Mouse (Mus musculus) heart, embryonic 10.5 days (tissue): ENCODE data around the gene Calhm1. TPM values are rescaled to one million over a fixed set of nuclear protein-coding genes. Genes with fewer than 3 reads are reported as not detected.

ENCODE experiments used
- DNase-seq: peaks from one replicate; pipeline ENCODE4 v3.0.0-alpha.2; 2017; ENCODE audit warnings: low spot score
- H3K27ac ChIP-seq: fragments of 300-500 bp; sonication (generic); 2 replicates; pipeline ENCODE4 v1.5.1; 2016; ENCODE audit warnings: mild to moderate bottlenecking
- H3K27me3 ChIP-seq: fragments of 300-500 bp; sonication (generic); 2 replicates; pipeline ENCODE4 v1.6.1; 2016; ENCODE audit warnings: mild to moderate bottlenecking; ENCODE audit not compliant: poor library complexity, insufficient read depth, severe bottlenecking
- H3K36me3 ChIP-seq: fragments of 300-500 bp; sonication (generic); 2 replicates; pipeline ENCODE4 v1.6.1; 2016; ENCODE audit warnings: mild to moderate bottlenecking, moderate library complexity
- H3K4me1 ChIP-seq: fragments of 300-500 bp; sonication (generic); 2 replicates; pipeline ENCODE4 v1.6.1; 2016; ENCODE audit warnings: mild to moderate bottlenecking
- H3K4me3 ChIP-seq: fragments of 300-500 bp; sonication (generic); 2 replicates; pipeline ENCODE4 v1.5.1; 2016; ENCODE audit warnings: mild to moderate bottlenecking, moderate library complexity
- H3K9me3 ChIP-seq: fragments of 300-500 bp; sonication (generic); 2 replicates; pipeline ENCODE4 v1.6.1; 2016; ENCODE audit warnings: mild to moderate bottlenecking, moderate library complexity
- WGBS: fragments of 180-500 bp; shearing (Covaris S2); methylation state at CpG from one replicate; pipeline ENCODE4 v1.1.7; 2016; 5-methylcytosine and 5-hydroxymethylcytosine counted together
- polyA plus RNA-seq: library from polyadenylated mRNA; unstranded; fragments of >200 nt; fragmentation: Nextera tagmentation; extraction: Ambion mirVana; gene quantifications from 2 replicates; pipeline ENCODE4 v1.2.1, GENCODE M21; 2016

Calhm1 gene
- polyA plus RNA-seq, 1 experiment from 2014 or later = not detected

GRCm38 (mm10) chr19:47174515-47174914 lies 30.5 kb upstream of the Calhm1 start:
- no peak for DNase-seq
- 58% methylated on average over 3 of the region's 3 CpGs for WGBS
- H3K9me3 ChIP-seq = no peaks in the 10 kb centered on the region
- peaks cover 47% of the 10 kb centered on the region for H3K27me3 ChIP-seq
- no peak overlapping the region for H3K27ac ChIP-seq
- no peak overlapping the region for H3K4me3 ChIP-seq
- H3K4me1 ChIP-seq = peaks cover 17% of the 10 kb centered on the region
- no peaks in the 10 kb centered on the region for H3K36me3 ChIP-seq

GRCm38 (mm10) chr19:47168793-47169412 lies 24.8 kb upstream of the Calhm1 start:
- Histone ChIP-seq H3K4me3 (peak overlapping the region; percentile 46), H3K27ac (no peak overlapping the region), H3K36me3 (no peaks in the 10 kb centered on the region), H3K27me3 (peaks cover 10% of the 10 kb centered on the region; the same call in 1 of the 2 replicates), H3K4me1 (peaks cover 15% of the 10 kb centered on the region), H3K9me3 (no peaks in the 10 kb centered on the region)
- DNase-seq = peak; percentile 88
- 25% methylated on average over 11 of the region's 11 CpGs for WGBS

GRCm38 (mm10) chr19:47168223-47168622 lies 24.2 kb upstream of the Calhm1 start:
- no peak overlapping the region for H3K27ac ChIP-seq
- peak overlapping the region; percentile 46 for H3K4me3 ChIP-seq
- H3K36me3 ChIP-seq = no peaks in the 10 kb centered on the region
- H3K9me3 ChIP-seq = no peaks in the 10 kb centered on the region
- H3K27me3 ChIP-seq = peaks cover 6% of the 10 kb centered on the region; the same call in 1 of the 2 replicates
- peaks cover 15% of the 10 kb centered on the region for H3K4me1 ChIP-seq
- 4% methylated on average over 13 of the region's 13 CpGs for WGBS
- DNase-seq = no peak

GRCm38 (mm10) chr19:47167617-47168214 lies 23.7 kb upstream of the Calhm1 start:
- Histone ChIP-seq H3K27ac (no peak overlapping the region), H3K9me3 (no peaks in the 10 kb centered on the region), H3K4me3 (peak overlapping the region; percentile 46; the same call in 1 of the 2 replicates), H3K27me3 (peaks cover under 1% of the 10 kb centered on the region; the same call in 1 of the 2 replicates), H3K36me3 (no peaks in the 10 kb centered on the region), H3K4me1 (peaks cover 15% of the 10 kb centered on the region)
- 45% methylated on average over 7 of the region's 7 CpGs for WGBS
- no peak for DNase-seq

- Histone ChIP-seq H3K27ac (no peak overlapping the region), H3K27me3 (no peaks in the 10 kb centered on the region), H3K4me1 (peaks cover 15% of the 10 kb centered on the region), H3K9me3 (no peaks in the 10 kb centered on the region), H3K4me3 (no peak overlapping the region), H3K36me3 (no peaks in the 10 kb centered on the region)
- no peak for DNase-seq
- WGBS = 31% methylated on average over 3 of the region's 3 CpGs
Observed at GRCm38 (mm10) chr19:47166758-47167157, 22.7 kb upstream of the Calhm1 start.

- peaks cover 9% of the 10 kb centered on the region for H3K4me1 ChIP-seq
- DNase-seq = no peak
- H3K4me3 ChIP-seq = no peak overlapping the region
- H3K27ac ChIP-seq = no peak overlapping the region
- no peaks in the 10 kb centered on the region for H3K36me3 ChIP-seq
- H3K27me3 ChIP-seq = no peaks in the 10 kb centered on the region
- 84% methylated on average over 6 of the region's 6 CpGs for WGBS
- no peaks in the 10 kb centered on the region for H3K9me3 ChIP-seq
Observed at GRCm38 (mm10) chr19:47163176-47163744, 19.2 kb upstream of the Calhm1 start.

GRCm38 (mm10) chr19:47161669-47162068 lies 17.6 kb upstream of the Calhm1 start:
- 54% methylated on average over 4 of the region's 4 CpGs for WGBS

GRCm38 (mm10) chr19:47157664-47158063 lies 13.6 kb upstream of the Calhm1 start, which contains the start of gene Calhm3:
Calhm3 (minus strand) TSS chr19:47157764.
- whole genome bisulfite sequencing = 72% methylated on average over 11 of the region's 11 CpGs
- no peak for DNase-seq
- H3K27me3 ChIP-seq = peaks cover 10% of the 10 kb centered on the region
- H3K27ac ChIP-seq = no peak within 1 kb of the TSS
- H3K9me3 ChIP-seq = no peaks in the 10 kb centered on the region
- H3K36me3 ChIP-seq = no peaks in the 10 kb centered on the region
- no peak within 1 kb of the TSS for H3K4me3 ChIP-seq
- no peaks in the 10 kb centered on the region for H3K4me1 ChIP-seq

More at GRCm38 (mm10) chr19:47161669-47162068, 17.6 kb upstream of the Calhm1 start:
- H3K4me1 ChIP-seq = peaks cover under 1% of the 10 kb centered on the region; the same call in 1 of the 2 replicates
- no peaks in the 10 kb centered on the region for H3K27me3 ChIP-seq
- no peaks in the 10 kb centered on the region for H3K36me3 ChIP-seq
- no peaks in the 10 kb centered on the region for H3K9me3 ChIP-seq
- no peak overlapping the region for H3K27ac ChIP-seq
- no peak for DNase-seq
- no peak overlapping the region for H3K4me3 ChIP-seq

GRCm38 (mm10) chr19:47153767-47154166 lies 9.7 kb upstream of the Calhm1 start:
- H3K27ac ChIP-seq = no peak overlapping the region
- H3K4me1 ChIP-seq = 0 out of 2 replicates have a peak, but pooled peaks cover 7% of the 10 kb centered on the region
- no peak overlapping the region for H3K4me3 ChIP-seq
- H3K27me3 ChIP-seq = peaks cover 32% of the 10 kb centered on the region
- no peaks in the 10 kb centered on the region for H3K36me3 ChIP-seq
- 84% methylated on average over 7 of the region's 7 CpGs for WGBS
- no peaks in the 10 kb centered on the region for H3K9me3 ChIP-seq
- no peak for DNase-seq

- no peak overlapping the region for H3K27ac ChIP-seq
- H3K9me3 ChIP-seq = no peaks in the 10 kb centered on the region
- 0 out of 2 replicates have a peak, but pooled peaks cover 9% of the 10 kb centered on the region for H3K4me1 ChIP-seq
- DNase-seq = no peak
- H3K27me3 ChIP-seq = peaks cover 32% of the 10 kb centered on the region
- H3K36me3 ChIP-seq = no peaks in the 10 kb centered on the region
- 52% methylated on average over 12 of the region's 12 CpGs for WGBS
- peak overlapping the region; percentile 48 for H3K4me3 ChIP-seq
Observed at GRCm38 (mm10) chr19:47152062-47152369, 8.0 kb upstream of the Calhm1 start.

GRCm38 (mm10) chr19:47151332-47152061 lies 7.4 kb upstream of the Calhm1 start:
- WGBS = 21% methylated on average over 32 of the region's 32 CpGs
- Histone ChIP-seq H3K9me3 (no peaks in the 10 kb centered on the region), H3K27me3 (peaks cover 32% of the 10 kb centered on the region), H3K4me1 (0 out of 2 replicates have a peak, but pooled peaks cover 9% of the 10 kb centered on the region), H3K4me3 (peak overlapping the region; percentile 48), H3K36me3 (no peaks in the 10 kb centered on the region), H3K27ac (no peak overlapping the region)
- no peak for DNase-seq

- 0 out of 2 replicates have a peak, but pooled peaks cover 9% of the 10 kb centered on the region for H3K4me1 ChIP-seq
- no peaks in the 10 kb centered on the region for H3K36me3 ChIP-seq
- DNase-seq = no peak
- no peak overlapping the region for H3K4me3 ChIP-seq
- peaks cover 32% of the 10 kb centered on the region for H3K27me3 ChIP-seq
- 49% methylated on average over 4 of the region's 4 CpGs for WGBS
- no peaks in the 10 kb centered on the region for H3K9me3 ChIP-seq
- no peak overlapping the region for H3K27ac ChIP-seq
Observed at GRCm38 (mm10) chr19:47149854-47150253, 5.8 kb upstream of the Calhm1 start.
